Mouse (Mus musculus) stomach, postnatal 0 days (tissue): ENCODE results near the gene Lrrfip2. TPM values are rescaled to one million over a fixed set of nuclear protein-coding genes. Genes with fewer than 3 reads are reported as not detected.

Experiments
- ATAC-seq: fragments of 200-750 bp; cut with Nextera tagmentation; 2 replicates; pipeline ENCODE4 v1.8.0; 2017; ENCODE audit not compliant: low FRiP score, low TSS enrichment
- DNase-seq: peaks from one replicate; pipeline ENCODE4 v3.0.0-alpha.2; 2016; ENCODE audit warnings: low spot score
- H3K27ac ChIP-seq: fragments of 300-500 bp; sonication (generic); replicated peaks from 2 replicates; pipeline ENCODE4 v1.5.1; 2014; ENCODE audit warnings: mild to moderate bottlenecking, control low read depth
- H3K27me3 ChIP-seq: fragments of 300-500 bp; sonication (generic); 2 replicates; pipeline ENCODE4 v1.6.1; 2014; ENCODE audit warnings: low read length; ENCODE audit not compliant: control insufficient read depth, insufficient read depth
- H3K36me3 ChIP-seq: fragments of 300-500 bp; sonication (generic); 2 replicates; pipeline ENCODE4 v1.6.1; 2014; ENCODE audit warnings: low read length, mixed read lengths; ENCODE audit not compliant: control insufficient read depth, insufficient read depth
- H3K4me1 ChIP-seq: fragments of 300-500 bp; sonication (generic); replicated peaks from 2 replicates; pipeline ENCODE4 v1.6.1; 2014; ENCODE audit warnings: antibody characterized with exemption; ENCODE audit not compliant: control insufficient read depth, insufficient read depth
- H3K4me2 ChIP-seq: fragments of 300-500 bp; sonication (generic); replicated peaks from 2 replicates; pipeline ENCODE4 v1.6.1; 2014; ENCODE audit warnings: low read depth, mild to moderate bottlenecking, control low read depth, moderate library complexity
- H3K4me3 ChIP-seq: fragments of 300-500 bp; sonication (generic); 2 replicates; pipeline ENCODE4 v1.5.1; 2014; ENCODE audit warnings: low read depth, low read length, control low read depth
- H3K9ac ChIP-seq: fragments of 300-500 bp; sonication (generic); 2 replicates; pipeline ENCODE4 v1.6.1; 2014; ENCODE audit warnings: mild to moderate bottlenecking, low read length, control low read depth, mixed read lengths
- H3K9me3 ChIP-seq: fragments of 300-500 bp; sonication (generic); 2 replicates; pipeline ENCODE4 v1.6.1; 2016; ENCODE audit warnings: low read length; ENCODE audit not compliant: control insufficient read depth
- CTCF ChIP-seq: IDR thresholded peaks from 2 replicates; pipeline ENCODE4 v1.5.1; 2016; ENCODE audit warnings: antibody characterized with exemption, low read depth, mild to moderate bottlenecking, moderate library complexity
- EP300 ChIP-seq: optimal IDR thresholded peaks from 2 replicates; pipeline ENCODE3; 2016; ENCODE audit warnings: antibody characterized with exemption
- WGBS: fragments of 180-500 bp; shearing (Covaris S2); extraction: QIAGEN DNeasy Blood & Tissue Kit; methylation state at CpG from one replicate; pipeline ENCODE4 v1.1.7; 2014; 5-methylcytosine and 5-hydroxymethylcytosine counted together
- polyA plus RNA-seq: library from polyadenylated mRNA; unstranded; fragments of >200 nt; fragmentation: Nextera tagmentation; extraction: Ambion mirVana; gene quantifications from 2 replicates; pipeline ENCODE4 v1.2.1, GENCODE M21; 2015

Lrrfip2 gene
- polyA plus RNA-seq, 1 experiment from 2014 or later, result 34.1 TPM

GRCm38 (mm10) chr9:111220551-111221080 is 103.2 kb downstream of the Lrrfip2 start:
- no peak overlapping the region for H3K4me3 ChIP-seq
- DNase-seq, result no peak
- peaks cover 18% of the 10 kb centered on the region for H3K36me3 ChIP-seq
- no peak overlapping the region for H3K4me2 ChIP-seq
- no peaks in the 10 kb centered on the region for H3K27me3 ChIP-seq
- WGBS, result 91% methylated on average over 5 of the region's 5 CpGs
- no peak for ATAC-seq
- H3K4me1 ChIP-seq, result no peaks in the 10 kb centered on the region
- H3K27ac ChIP-seq, result no peak overlapping the region
- H3K9me3 ChIP-seq, result no peaks in the 10 kb centered on the region
- H3K9ac ChIP-seq, result no peak overlapping the region
- TF ChIP-seq CTCF, result no peak
- no peak for TF ChIP-seq EP300

- Histone ChIP-seq H3K9ac (no peak overlapping the region), H3K9me3 (no peaks in the 10 kb centered on the region), H3K36me3 (peaks cover 18% of the 10 kb centered on the region), H3K4me3 (no peak overlapping the region), H3K27ac (no peak overlapping the region), H3K4me1 (no peaks in the 10 kb centered on the region), H3K27me3 (no peaks in the 10 kb centered on the region), H3K4me2 (no peak overlapping the region)
- TF ChIP-seq CTCF (no peak), EP300 (no peak)
- DNase-seq (no peak), ATAC-seq (no peak)
- 79% methylated on average over 1 of the region's 1 CpGs for WGBS
Measured at GRCm38 (mm10) chr9:111221580-111221979, 104.2 kb downstream of the Lrrfip2 start.

- H3K36me3 ChIP-seq, result peaks cover 28% of the 10 kb centered on the region
- H3K27ac ChIP-seq, result no peak overlapping the region
Measured at GRCm38 (mm10) chr9:111223406-111223805, 106.0 kb downstream of the Lrrfip2 start.

GRCm38 (mm10) chr9:111228446-111228845 is 111.1 kb downstream of the Lrrfip2 start:
- H3K4me2 ChIP-seq, result no peak overlapping the region
- TF ChIP-seq EP300, result no peak
- TF ChIP-seq CTCF, result no peak
- WGBS, result 75% methylated on average over 5 of the region's 5 CpGs
- H3K4me3 ChIP-seq, result no peak overlapping the region
- H3K9ac ChIP-seq, result no peak overlapping the region
- H3K9me3 ChIP-seq, result no peaks in the 10 kb centered on the region
- no peak for ATAC-seq
- no peaks in the 10 kb centered on the region for H3K27me3 ChIP-seq
- DNase-seq, result no peak
- no peaks in the 10 kb centered on the region for H3K4me1 ChIP-seq
- H3K36me3 ChIP-seq, result peaks cover 35% of the 10 kb centered on the region
- no peak overlapping the region for H3K27ac ChIP-seq

More at GRCm38 (mm10) chr9:111223406-111223805, 106.0 kb downstream of the Lrrfip2 start:
- no peaks in the 10 kb centered on the region for H3K9me3 ChIP-seq
- DNase-seq, result no peak
- H3K4me3 ChIP-seq, result no peak overlapping the region
- no peak overlapping the region for H3K4me2 ChIP-seq
- H3K27me3 ChIP-seq, result no peaks in the 10 kb centered on the region
- no peak for ATAC-seq
- no peaks in the 10 kb centered on the region for H3K4me1 ChIP-seq
- WGBS, result 91% methylated on average over 5 of the region's 5 CpGs
- TF ChIP-seq EP300 (no peak), CTCF (no peak)
- H3K9ac ChIP-seq, result no peak overlapping the region

GRCm38 (mm10) chr9:111234701-111235100 is 117.3 kb downstream of the Lrrfip2 start:
- H3K9ac ChIP-seq, result no peak overlapping the region
- ATAC-seq (no peak), DNase-seq (no peak)
- WGBS, result 86% methylated on average over 9 of the region's 9 CpGs
- TF ChIP-seq EP300 (no peak), CTCF (peak; percentile 49)
- H3K4me2 ChIP-seq, result no peak overlapping the region
- no peak overlapping the region for H3K27ac ChIP-seq
- H3K4me3 ChIP-seq, result no peak overlapping the region
- H3K27me3 ChIP-seq, result no peaks in the 10 kb centered on the region
- no peaks in the 10 kb centered on the region for H3K9me3 ChIP-seq
- H3K36me3 ChIP-seq, result peaks cover 31% of the 10 kb centered on the region
- no peaks in the 10 kb centered on the region for H3K4me1 ChIP-seq

- Histone ChIP-seq H3K9me3 (no peaks in the 10 kb centered on the region), H3K36me3 (peaks cover 29% of the 10 kb centered on the region), H3K4me2 (no peak overlapping the region), H3K27ac (no peak overlapping the region), H3K4me1 (no peaks in the 10 kb centered on the region), H3K4me3 (no peak overlapping the region), H3K9ac (no peak overlapping the region), H3K27me3 (no peaks in the 10 kb centered on the region)
- ATAC-seq (no peak), DNase-seq (no peak)
- TF ChIP-seq EP300 (no peak), CTCF (no peak)
Measured at GRCm38 (mm10) chr9:111237726-111238125, 120.3 kb downstream of the Lrrfip2 start.
